Mouse (Mus musculus) lung, embryonic 16.5 days (tissue): ENCODE results near the gene Prss46. TPM values are rescaled to one million over a fixed set of nuclear protein-coding genes. Genes with fewer than 3 reads are reported as not detected.
"Not testable (repeated sequence)": the region's sequence is repeated elsewhere in the genome, so short reads cannot be mapped to it uniquely, and the experiment has no call there.

Experiments
- ATAC-seq: fragments of 200-750 bp; cut with Nextera tagmentation; 2 replicates; pipeline ENCODE4 v1.8.0; 2017; ENCODE audit warnings: low read depth, mild to moderate bottlenecking, moderate library complexity
- H3K27ac ChIP-seq: fragments of 300-500 bp; sonication (generic); 2 replicates; pipeline ENCODE4 v1.5.1; 2014; ENCODE audit warnings: mild to moderate bottlenecking, control low read depth, low read length
- H3K27me3 ChIP-seq: fragments of 300-500 bp; sonication (generic); 2 replicates; pipeline ENCODE4 v1.6.1; 2014; ENCODE audit warnings: low read depth, low read length, mixed read lengths; ENCODE audit not compliant: control insufficient read depth, insufficient read depth
- H3K36me3 ChIP-seq: fragments of 300-500 bp; sonication (generic); 2 replicates; pipeline ENCODE4 v1.6.1; 2014; ENCODE audit warnings: low read length; ENCODE audit not compliant: control insufficient read depth, insufficient read depth
- H3K4me1 ChIP-seq: fragments of 300-500 bp; sonication (generic); replicated peaks from 2 replicates; pipeline ENCODE4 v1.6.1; 2014; ENCODE audit warnings: low read length, mixed read lengths; ENCODE audit not compliant: control insufficient read depth, insufficient read depth
- H3K4me2 ChIP-seq: fragments of 300-500 bp; sonication (generic); 2 replicates; pipeline ENCODE4 v1.6.1; 2014; ENCODE audit warnings: low read depth, low read length, control low read depth
- H3K4me3 ChIP-seq: fragments of 300-500 bp; sonication (generic); 2 replicates; pipeline ENCODE4 v1.5.1; 2014; ENCODE audit warnings: mild to moderate bottlenecking, low read length, control low read depth
- H3K9ac ChIP-seq: fragments of 300-500 bp; sonication (generic); 2 replicates; pipeline ENCODE4 v1.6.1; 2014; ENCODE audit warnings: low read length, control low read depth
- H3K9me3 ChIP-seq: fragments of 300-500 bp; sonication (generic); 2 replicates; pipeline ENCODE4 v1.6.1; 2016; ENCODE audit warnings: low read length; ENCODE audit not compliant: control insufficient read depth
- WGBS: fragments of 180-500 bp; shearing (Covaris S2); extraction: QIAGEN DNeasy Blood & Tissue Kit; methylation state at CpG from one replicate; pipeline ENCODE4 v1.1.7; 2014; 5-methylcytosine and 5-hydroxymethylcytosine counted together
- polyA plus RNA-seq: library from polyadenylated mRNA; unstranded; fragments of >200 nt; fragmentation: Nextera tagmentation; extraction: Ambion mirVana; gene quantifications from 2 replicates; pipeline ENCODE4 v1.2.1, GENCODE M21; 2015

The Prss46 gene
- polyA plus RNA-seq = not detected in 2 replicates

DNA sequence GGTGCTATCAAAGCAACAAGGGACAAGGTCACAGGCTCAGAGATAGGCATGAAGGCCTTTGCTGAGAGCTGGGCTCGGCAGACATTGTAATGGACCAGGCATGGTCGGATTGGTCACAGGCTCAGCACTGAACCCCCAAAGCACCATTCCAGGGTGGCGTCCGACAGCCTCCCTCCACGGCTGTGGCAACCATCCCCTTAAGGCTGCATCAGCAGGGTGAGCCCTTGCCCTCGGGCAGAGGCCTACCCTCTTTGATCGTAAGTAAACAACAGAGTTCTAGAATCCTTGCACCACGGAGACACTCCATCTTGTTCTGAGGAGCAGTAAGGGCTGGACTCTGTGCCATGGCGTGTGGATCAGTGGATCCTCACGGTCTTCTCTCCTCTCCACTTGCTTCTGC is at the start of gene Prss46:
TSS of gene Prss46 (plus strand) at position 301 of the 400 bp plus-strand sequence.
- H3K4me1 ChIP-seq = no peaks in the 10 kb centered on the region; the same call in 1 of the 2 replicates
- H3K9me3 ChIP-seq = no peaks in the 10 kb centered on the region
- H3K9ac ChIP-seq = no peak within 1 kb of the TSS
- H3K27ac ChIP-seq = no peak within 1 kb of the TSS
- H3K4me3 ChIP-seq = no peak within 1 kb of the TSS
- 72% methylated on average over 10 of the region's 10 CpGs for WGBS
- no peaks in the 10 kb centered on the region for H3K27me3 ChIP-seq
- H3K4me2 ChIP-seq = no peak within 1 kb of the TSS
- no peak for ATAC-seq
- H3K36me3 ChIP-seq = no peaks in the 10 kb centered on the region

DNA sequence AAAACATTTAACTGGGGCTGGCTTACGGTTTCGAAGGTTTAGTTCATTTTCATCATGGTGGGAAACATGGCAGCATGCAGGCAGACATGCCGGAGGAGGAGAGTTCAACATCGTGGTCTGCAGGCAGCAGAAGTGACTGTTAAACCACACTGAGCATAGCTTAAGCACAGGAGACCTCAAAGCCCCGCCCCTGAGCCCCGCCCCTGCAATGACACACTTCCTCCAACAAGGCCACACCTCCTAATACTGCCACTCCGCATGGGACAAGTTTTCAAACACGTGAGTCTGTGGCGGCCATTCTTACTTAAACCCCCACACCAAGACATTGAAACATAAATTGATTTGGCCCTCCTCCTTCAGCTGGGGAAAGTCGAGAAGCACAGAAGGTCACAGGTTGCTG is 47.3 kb upstream of the Prss46 start:
- Histone ChIP-seq H3K9ac (no peak overlapping the region), H3K4me1 (no peaks in the 10 kb centered on the region), H3K9me3 (no peaks in the 10 kb centered on the region), H3K4me2 (no peak overlapping the region), H3K27me3 (no peaks in the 10 kb centered on the region), H3K27ac (no peak overlapping the region), H3K36me3 (no peaks in the 10 kb centered on the region), H3K4me3 (no peak overlapping the region)
- no peak for ATAC-seq
- 78% methylated on average over 10 of the region's 10 CpGs for WGBS

DNA sequence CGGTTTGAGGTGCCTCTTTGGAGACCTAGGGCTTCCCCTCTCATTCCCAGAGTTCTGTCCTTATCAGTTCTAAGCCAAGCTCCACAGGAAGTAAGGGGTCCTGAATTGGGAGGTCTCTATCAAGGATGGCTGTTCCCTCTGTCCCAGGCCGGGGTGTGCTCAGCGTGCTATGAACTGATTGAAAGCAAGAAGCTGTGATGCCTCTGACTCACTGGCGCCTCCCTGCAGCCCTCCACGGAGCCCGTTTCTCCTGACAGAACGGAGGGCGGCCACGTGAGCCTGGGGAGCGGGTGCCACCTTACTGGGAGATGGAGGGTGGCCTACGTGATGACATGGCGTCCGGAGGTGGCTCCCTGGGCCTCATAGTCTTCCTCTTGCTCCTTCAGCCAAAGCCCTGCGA is 46.4 kb upstream of the Prss46 start, which contains the start of gene Prss42:
TSS of gene Prss42 (plus strand) at position 301 of the 400 bp plus-strand sequence.
- no peaks in the 10 kb centered on the region for H3K4me1 ChIP-seq
- no peak within 1 kb of the TSS for H3K27ac ChIP-seq
- 87% methylated on average over 14 of the region's 14 CpGs for WGBS
- H3K9ac ChIP-seq = no peak within 1 kb of the TSS
- H3K36me3 ChIP-seq = no peaks in the 10 kb centered on the region
- no peaks in the 10 kb centered on the region for H3K9me3 ChIP-seq
- no peak within 1 kb of the TSS for H3K4me3 ChIP-seq
- no peaks in the 10 kb centered on the region for H3K27me3 ChIP-seq
- no peak within 1 kb of the TSS for H3K4me2 ChIP-seq
- ATAC-seq = no peak

DNA sequence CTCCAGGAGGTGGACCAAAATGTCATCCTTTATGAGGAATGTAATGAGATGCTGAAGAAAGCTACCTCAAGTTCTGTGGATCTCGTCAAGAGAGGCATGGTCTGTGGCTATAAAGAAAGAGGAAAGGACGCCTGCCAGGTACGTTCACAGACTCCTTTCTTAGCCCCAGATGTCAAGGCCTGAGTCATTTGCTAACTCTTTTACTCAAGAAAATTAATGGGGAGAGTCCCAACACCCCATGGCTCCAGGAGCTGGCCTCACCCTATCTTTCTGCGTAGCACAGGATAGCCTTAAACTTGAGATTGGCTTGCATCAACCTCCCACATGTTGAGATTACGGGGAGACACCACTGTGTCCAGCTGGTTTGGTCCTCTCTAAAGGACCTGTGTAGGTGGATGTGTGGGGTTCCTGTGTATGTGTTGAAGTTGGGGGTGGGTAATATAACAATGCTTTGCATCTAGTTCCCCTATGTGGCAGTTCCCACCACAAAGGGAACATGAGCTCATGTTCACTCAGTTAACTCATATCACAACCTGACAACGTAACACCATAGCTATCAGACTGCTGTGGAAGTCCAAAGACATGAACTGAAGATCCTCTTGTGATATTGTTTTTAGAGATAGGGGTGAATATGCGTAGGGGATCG is 43.3 kb upstream of the Prss46 start:
- Histone ChIP-seq H3K27ac (no peak overlapping the region), H3K4me2 (no peak overlapping the region), H3K9ac (no peak overlapping the region), H3K4me1 (no peaks in the 10 kb centered on the region), H3K9me3 (no peaks in the 10 kb centered on the region), H3K27me3 (no peaks in the 10 kb centered on the region), H3K4me3 (no peak overlapping the region), H3K36me3 (no peaks in the 10 kb centered on the region)
- 82% methylated on average over 8 of the region's 8 CpGs for WGBS
- no peak for ATAC-seq

DNA sequence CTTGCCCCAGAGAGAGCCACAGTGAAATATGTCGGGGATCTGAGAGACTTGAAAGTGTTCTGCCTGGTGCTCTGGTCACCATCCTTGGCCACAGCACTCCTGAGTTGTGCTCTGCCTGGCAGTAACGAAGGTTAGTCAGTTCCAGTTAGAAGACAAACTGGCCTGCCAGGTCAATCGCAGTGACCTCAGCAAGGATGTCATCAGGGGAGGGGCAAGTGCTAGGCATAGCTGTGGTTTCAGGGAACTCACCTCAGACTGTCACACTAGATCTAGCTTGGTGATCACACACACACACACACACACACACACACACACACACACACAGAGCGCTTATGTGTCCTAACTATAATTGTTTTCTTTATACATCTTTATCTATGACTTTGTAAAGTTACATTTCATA is 41.0 kb upstream of the Prss46 start:
- WGBS = 70% methylated on average over 4 of the region's 4 CpGs
- Histone ChIP-seq H3K4me3 (no peak overlapping the region), H3K36me3 (no peaks in the 10 kb centered on the region), H3K4me2 (no peak overlapping the region), H3K27ac (no peak overlapping the region), H3K9me3 (no peaks in the 10 kb centered on the region), H3K4me1 (no peaks in the 10 kb centered on the region), H3K27me3 (no peaks in the 10 kb centered on the region), H3K9ac (no peak overlapping the region)
- no peak for ATAC-seq

DNA sequence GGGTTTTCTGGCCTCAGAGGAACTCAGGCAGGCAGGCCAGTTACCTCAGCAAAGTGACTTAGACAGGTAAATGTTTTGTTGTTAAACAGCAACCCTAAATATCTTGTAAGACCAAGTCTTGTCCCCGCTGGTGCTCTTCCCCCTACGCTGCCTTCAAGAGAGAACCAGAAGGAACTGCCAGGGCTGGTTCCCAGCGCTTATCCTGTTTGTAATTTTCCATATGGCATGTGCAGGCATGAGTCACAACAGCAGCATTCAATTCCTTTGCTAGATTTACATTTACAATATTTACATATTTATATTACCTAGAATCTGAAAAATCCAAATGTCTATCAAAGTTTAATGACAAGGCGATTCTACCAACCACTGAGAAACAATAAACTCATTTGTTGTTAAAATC is 34.3 kb upstream of the Prss46 start:
- Histone ChIP-seq H3K4me2 (no peak overlapping the region), H3K4me1 (no peaks in the 10 kb centered on the region), H3K9me3 (no peaks in the 10 kb centered on the region), H3K4me3 (no peak overlapping the region), H3K27me3 (no peaks in the 10 kb centered on the region), H3K36me3 (no peaks in the 10 kb centered on the region), H3K9ac (no peak overlapping the region), H3K27ac (no peak overlapping the region)
- 81% methylated on average over 4 of the region's 4 CpGs for WGBS
- ATAC-seq = no peak

DNA sequence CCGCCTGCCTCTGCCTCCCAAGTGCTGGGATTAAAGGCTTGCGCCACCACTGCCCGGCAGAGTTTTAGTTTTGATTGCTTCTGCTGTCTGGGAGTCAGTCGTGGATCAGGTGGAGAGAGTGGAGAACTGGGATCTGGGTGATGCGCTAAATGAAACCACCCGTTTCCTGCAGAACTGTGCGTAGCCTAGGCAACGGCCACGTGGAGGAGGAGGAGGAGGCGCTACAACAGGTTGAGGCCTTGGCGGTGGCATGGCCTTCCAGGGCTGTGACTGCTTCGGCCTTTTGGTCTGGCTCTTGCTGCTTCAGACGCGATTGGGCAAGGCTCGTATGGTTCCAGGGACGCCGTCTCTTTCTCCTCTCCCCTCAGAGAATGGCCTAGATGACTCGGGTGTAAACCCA is 30.5 kb upstream of the Prss46 start, which contains the start of gene Prss44:
TSS of gene Prss44 (plus strand) at position 206 of the 400 bp plus-strand sequence.
- WGBS = 51% methylated on average over 18 of the region's 18 CpGs
- Histone ChIP-seq H3K4me3 (no peak within 1 kb of the TSS), H3K9ac (no peak within 1 kb of the TSS), H3K4me2 (no peak within 1 kb of the TSS), H3K36me3 (no peaks in the 10 kb centered on the region), H3K27me3 (no peaks in the 10 kb centered on the region), H3K9me3 (no peaks in the 10 kb centered on the region), H3K4me1 (no peaks in the 10 kb centered on the region), H3K27ac (no peak within 1 kb of the TSS)
- ATAC-seq = no peak

DNA sequence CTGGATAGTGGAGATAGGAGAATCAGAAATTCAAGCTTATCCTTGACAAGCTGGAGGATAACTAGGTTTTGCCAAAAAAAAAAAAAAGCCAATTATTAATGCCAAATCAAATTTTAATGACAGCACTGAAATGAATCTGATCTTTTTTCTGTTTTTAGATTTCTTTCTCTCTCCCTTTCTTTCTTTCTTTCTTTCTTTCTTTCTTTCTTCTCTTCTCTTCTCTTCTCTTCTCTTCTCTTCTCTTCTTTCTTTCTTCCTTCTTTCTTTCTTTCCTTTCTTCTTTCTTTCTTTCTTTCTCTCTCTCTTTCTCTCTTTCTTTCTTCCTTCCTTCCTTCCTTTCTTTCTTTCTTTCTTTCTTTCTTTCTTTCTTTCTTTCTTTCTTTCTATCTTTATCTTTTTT is 23.8 kb upstream of the Prss46 start:
- not testable (repeated sequence) for H3K36me3 ChIP-seq, H3K27ac ChIP-seq, H3K4me1 ChIP-seq, H3K27me3 ChIP-seq, H3K4me3 ChIP-seq, H3K9me3 ChIP-seq, ATAC-seq, H3K4me2 ChIP-seq, H3K9ac ChIP-seq

DNA sequence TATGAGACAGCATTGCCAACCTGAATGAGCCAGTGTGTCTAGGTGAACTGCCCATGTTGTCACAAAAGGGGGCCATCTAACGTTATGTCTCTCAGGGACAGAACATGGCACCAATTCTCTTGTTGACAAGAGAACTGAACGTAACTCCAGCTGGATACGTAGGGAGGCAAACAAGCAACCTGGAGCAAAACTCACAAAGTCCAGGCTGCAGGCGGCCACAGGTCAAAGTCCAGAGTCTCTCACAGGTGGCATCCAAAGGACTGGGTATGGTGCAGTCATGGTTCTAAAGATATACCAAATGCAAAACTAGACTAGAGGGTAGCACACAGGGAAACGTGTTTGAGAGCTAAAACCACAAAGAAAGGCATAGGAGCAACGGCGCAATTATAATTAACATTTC is 22.9 kb upstream of the Prss46 start:
- no peaks in the 10 kb centered on the region for H3K9me3 ChIP-seq
- no peak overlapping the region for H3K27ac ChIP-seq
- no peak overlapping the region for H3K9ac ChIP-seq
- no peak for ATAC-seq
- H3K4me1 ChIP-seq = no peaks in the 10 kb centered on the region
- WGBS = 78% methylated on average over 7 of the region's 7 CpGs
- H3K4me3 ChIP-seq = no peak overlapping the region
- H3K27me3 ChIP-seq = no peaks in the 10 kb centered on the region
- H3K36me3 ChIP-seq = no peaks in the 10 kb centered on the region
- no peak overlapping the region for H3K4me2 ChIP-seq

DNA sequence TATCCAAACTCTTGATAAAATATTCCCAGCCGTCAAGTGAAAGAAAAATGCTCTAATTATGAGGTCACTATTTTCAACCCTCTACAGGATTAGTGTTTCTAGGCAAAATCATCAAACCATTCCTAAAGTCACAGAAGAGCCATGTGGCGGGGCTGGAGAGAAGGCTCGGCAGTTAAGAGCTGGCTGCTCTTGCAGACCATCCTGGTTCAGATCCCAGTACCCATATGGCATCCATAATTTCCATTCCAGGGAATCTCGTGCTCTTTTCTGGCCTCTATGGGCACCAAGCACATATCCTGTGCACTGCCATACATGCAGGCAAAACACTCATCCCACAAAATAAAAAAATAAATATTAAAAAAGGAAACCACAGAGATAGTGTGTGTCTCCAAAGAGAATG is 18.9 kb upstream of the Prss46 start:
- no peaks in the 10 kb centered on the region for H3K4me1 ChIP-seq
- H3K9me3 ChIP-seq = no peaks in the 10 kb centered on the region
- H3K4me2 ChIP-seq = no peak overlapping the region
- ATAC-seq = no peak
- no peak overlapping the region for H3K9ac ChIP-seq
- H3K4me3 ChIP-seq = no peak overlapping the region
- H3K27me3 ChIP-seq = no peaks in the 10 kb centered on the region
- H3K27ac ChIP-seq = no peak overlapping the region
- WGBS = 73% methylated on average over 4 of the region's 4 CpGs
- no peaks in the 10 kb centered on the region for H3K36me3 ChIP-seq
